Mouse (Mus musculus): Measurements from ENCODE around the gene Pomt2. TPM values are rescaled to one million over a fixed set of nuclear protein-coding genes. Genes with fewer than 3 reads are reported as not detected.

Gene Pomt2
- polyA plus RNA-seq, 1 experiment = 69.6 TPM

DNA sequence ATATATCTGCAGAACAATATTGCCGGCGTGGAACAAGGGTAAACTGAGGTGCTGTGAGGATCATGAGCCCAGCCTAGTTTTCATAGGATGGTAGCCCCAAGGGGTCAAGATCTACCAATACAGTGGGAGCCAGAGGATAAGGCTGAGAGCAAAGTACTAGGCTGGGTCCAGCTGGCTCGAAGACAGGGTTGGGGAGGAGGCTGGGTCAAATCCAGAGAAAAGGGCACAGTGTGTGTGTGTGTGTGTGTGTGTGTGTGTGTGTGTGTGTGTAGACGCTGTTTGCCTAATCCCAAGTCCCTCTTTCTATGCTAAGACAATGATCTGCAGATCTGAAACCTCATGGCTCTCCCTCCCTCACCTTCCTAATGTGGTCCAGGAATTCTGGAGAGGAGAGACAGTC, 47.4 kb downstream of the Pomt2 start:
- no peak overlapping the region for H3K4me3 ChIP-seq (ENCODE audit: control insufficient read depth, low read depth, low read length)
- H3K4me1 ChIP-seq (ENCODE audit: control insufficient read depth, insufficient read depth, low read length) = peaks cover 9% of the 10 kb centered on the region
- no peak overlapping the region for H3K27ac ChIP-seq (ENCODE audit: control insufficient read depth, insufficient read depth, low read depth, low read length)
- H3K36me3 ChIP-seq (ENCODE audit: control insufficient read depth, insufficient read depth, low read length) = no peaks in the 10 kb centered on the region
- TF ChIP-seq POLR2A (IDR thresholded peaks at IDR 0.05; ENCODE audit: control insufficient read depth, low read depth, low read length) (no peak), CTCF (IDR thresholded peaks at IDR 0.05; ENCODE audit: control insufficient read depth, insufficient read depth, insufficient replicate concordance, low read depth, low read length) (no peak)
- H3K27me3 ChIP-seq (ENCODE audit: control insufficient read depth, insufficient read depth, low read length) = no peaks in the 10 kb centered on the region

DNA sequence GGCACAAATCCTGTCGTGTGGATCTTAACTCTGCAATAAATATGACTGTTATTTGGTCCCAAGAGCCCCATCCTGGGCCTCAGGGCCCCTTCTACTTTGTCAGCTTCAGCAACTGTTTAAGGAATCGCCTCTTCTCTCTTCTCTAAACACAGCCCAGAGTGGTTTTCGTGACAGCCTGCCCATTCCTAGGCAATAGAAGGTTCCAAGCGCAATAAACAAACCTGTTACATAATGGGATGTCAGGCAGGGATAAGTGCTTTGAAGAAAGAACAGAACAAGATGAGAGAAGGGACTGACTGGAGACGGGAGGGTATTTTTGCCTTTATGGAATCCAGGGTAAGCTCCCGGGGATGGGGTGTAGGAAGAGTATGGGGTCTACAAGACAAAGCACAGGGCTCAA, 54.1 kb downstream of the Pomt2 start:
- Histone ChIP-seq H3K4me3 (ENCODE audit: control insufficient read depth, low read depth, low read length) (no peak overlapping the region), H3K4me1 (ENCODE audit: control insufficient read depth, insufficient read depth, low read length) (no peaks in the 10 kb centered on the region), H3K36me3 (ENCODE audit: control insufficient read depth, insufficient read depth, low read length) (no peaks in the 10 kb centered on the region), H3K27me3 (ENCODE audit: control insufficient read depth, insufficient read depth, low read length) (no peaks in the 10 kb centered on the region), H3K27ac (ENCODE audit: control insufficient read depth, insufficient read depth, low read depth, low read length) (no peak overlapping the region)
- TF ChIP-seq POLR2A (IDR thresholded peaks at IDR 0.05; ENCODE audit: control insufficient read depth, low read depth, low read length) = no peak
- no peak for TF ChIP-seq CTCF (IDR thresholded peaks at IDR 0.05; ENCODE audit: control insufficient read depth, insufficient read depth, insufficient replicate concordance, low read depth, low read length)

DNA sequence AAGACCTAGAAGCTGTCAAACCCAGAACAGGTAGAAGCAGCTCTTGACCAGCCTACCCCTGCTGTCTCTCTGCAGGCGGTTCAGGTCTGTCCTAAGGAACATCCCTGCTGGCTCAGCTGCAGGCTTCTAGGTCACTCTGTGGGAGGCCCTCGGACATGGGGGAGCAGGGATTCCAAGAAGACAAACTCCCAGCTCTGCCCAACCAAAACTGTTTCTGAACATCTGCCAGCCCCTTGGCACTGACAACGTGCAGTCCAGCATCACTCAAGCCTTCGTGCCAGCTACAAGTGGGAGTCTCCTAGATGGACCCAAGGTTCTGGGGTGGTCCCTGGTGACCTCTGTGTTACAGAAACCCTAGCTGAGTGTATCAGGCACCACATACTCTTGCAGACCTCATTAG, 54.5 kb downstream of the Pomt2 start:
- no peak overlapping the region for H3K27ac ChIP-seq (ENCODE audit: control insufficient read depth, insufficient read depth, low read depth, low read length)
- no peaks in the 10 kb centered on the region for H3K27me3 ChIP-seq (ENCODE audit: control insufficient read depth, insufficient read depth, low read length)
- H3K4me3 ChIP-seq (ENCODE audit: control insufficient read depth, low read depth, low read length) = no peak overlapping the region
- no peaks in the 10 kb centered on the region for H3K36me3 ChIP-seq (ENCODE audit: control insufficient read depth, insufficient read depth, low read length)
- H3K4me1 ChIP-seq (ENCODE audit: control insufficient read depth, insufficient read depth, low read length) = no peaks in the 10 kb centered on the region
- TF ChIP-seq CTCF (IDR thresholded peaks at IDR 0.05; ENCODE audit: control insufficient read depth, insufficient read depth, insufficient replicate concordance, low read depth, low read length) (no peak), POLR2A (IDR thresholded peaks at IDR 0.05; ENCODE audit: control insufficient read depth, low read depth, low read length) (no peak)

DNA sequence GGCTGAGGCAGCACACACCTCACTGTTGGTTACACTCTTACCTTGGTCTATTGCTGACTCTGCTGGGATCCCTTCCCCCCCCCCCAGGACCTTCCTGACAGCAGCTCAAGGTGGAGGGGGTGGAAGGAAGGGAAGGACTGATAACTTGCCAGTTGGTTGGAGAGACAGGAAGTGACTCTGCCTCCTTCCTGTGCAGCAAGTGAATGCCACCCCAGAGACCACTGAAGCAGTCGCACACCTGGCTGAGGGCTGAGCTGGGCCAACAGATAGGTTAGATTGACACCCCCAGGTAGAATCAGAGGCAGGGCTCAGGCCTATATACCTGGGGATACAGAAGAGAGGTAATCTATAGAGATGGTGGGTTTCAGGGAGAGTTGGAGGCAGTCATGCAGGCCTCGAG, 55.9 kb downstream of the Pomt2 start:
- H3K36me3 ChIP-seq (ENCODE audit: control insufficient read depth, insufficient read depth, low read length) = no peaks in the 10 kb centered on the region
- TF ChIP-seq CTCF (IDR thresholded peaks at IDR 0.05; ENCODE audit: control insufficient read depth, insufficient read depth, insufficient replicate concordance, low read depth, low read length) (no peak), POLR2A (IDR thresholded peaks at IDR 0.05; ENCODE audit: control insufficient read depth, low read depth, low read length) (no peak)
- no peak overlapping the region for H3K4me3 ChIP-seq (ENCODE audit: control insufficient read depth, low read depth, low read length)
- peaks cover 3% of the 10 kb centered on the region for H3K4me1 ChIP-seq (ENCODE audit: control insufficient read depth, insufficient read depth, low read length)
- no peak overlapping the region for H3K27ac ChIP-seq (ENCODE audit: control insufficient read depth, insufficient read depth, low read depth, low read length)
- no peaks in the 10 kb centered on the region for H3K27me3 ChIP-seq (ENCODE audit: control insufficient read depth, insufficient read depth, low read length)

DNA sequence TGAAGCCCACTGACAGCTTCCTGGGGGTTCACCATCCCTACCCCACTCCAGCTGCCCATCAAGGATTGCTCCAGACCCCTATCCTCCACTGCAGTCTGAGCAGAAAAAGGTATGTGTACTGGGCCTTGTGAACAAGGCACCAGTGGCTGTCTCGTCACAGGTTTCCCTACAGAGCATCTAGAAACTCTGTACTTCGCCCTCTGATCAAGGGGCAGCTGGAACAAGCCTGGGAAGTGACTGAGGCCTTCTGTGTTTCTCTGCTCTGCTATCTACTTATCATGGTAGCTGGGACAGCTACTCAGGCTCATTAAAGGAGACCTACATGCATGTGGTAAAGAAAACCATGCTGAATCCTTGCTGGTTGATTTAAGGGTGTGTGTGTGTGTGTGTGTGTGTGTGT, 58.1 kb downstream of the Pomt2 start:
- H3K27ac ChIP-seq (ENCODE audit: control insufficient read depth, insufficient read depth, low read depth, low read length) = no peak overlapping the region
- H3K27me3 ChIP-seq (ENCODE audit: control insufficient read depth, insufficient read depth, low read length) = no peaks in the 10 kb centered on the region
- H3K4me3 ChIP-seq (ENCODE audit: control insufficient read depth, low read depth, low read length) = no peak overlapping the region
- TF ChIP-seq CTCF (IDR thresholded peaks at IDR 0.05; ENCODE audit: control insufficient read depth, insufficient read depth, insufficient replicate concordance, low read depth, low read length) (no peak), POLR2A (IDR thresholded peaks at IDR 0.05; ENCODE audit: control insufficient read depth, low read depth, low read length) (no peak)
- no peaks in the 10 kb centered on the region for H3K36me3 ChIP-seq (ENCODE audit: control insufficient read depth, insufficient read depth, low read length)
- H3K4me1 ChIP-seq (ENCODE audit: control insufficient read depth, insufficient read depth, low read length) = peaks cover 11% of the 10 kb centered on the region

DNA sequence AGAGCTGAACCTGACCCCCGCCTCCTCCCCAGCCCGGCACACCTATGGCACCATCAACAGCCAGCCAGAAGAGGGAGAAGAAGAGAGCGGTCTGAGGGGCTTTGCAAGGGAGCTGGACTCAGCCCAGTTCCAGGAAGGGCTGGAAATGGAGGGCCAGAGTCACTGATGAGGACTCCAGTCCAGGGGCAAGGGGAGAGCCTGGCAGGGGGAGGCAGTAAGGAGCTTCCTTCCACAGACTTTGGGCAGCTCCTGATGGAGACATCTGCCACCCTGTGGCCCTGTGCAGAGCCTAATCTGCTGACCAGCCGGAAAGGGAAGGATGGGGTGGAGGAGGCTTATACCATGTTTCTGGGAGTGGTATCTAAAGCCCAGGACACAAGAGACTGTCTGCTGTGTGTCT, 58.5 kb downstream of the Pomt2 start:
- Histone ChIP-seq H3K27me3 (ENCODE audit: control insufficient read depth, insufficient read depth, low read length) (no peaks in the 10 kb centered on the region), H3K4me1 (ENCODE audit: control insufficient read depth, insufficient read depth, low read length) (peaks cover 13% of the 10 kb centered on the region), H3K36me3 (ENCODE audit: control insufficient read depth, insufficient read depth, low read length) (no peaks in the 10 kb centered on the region), H3K27ac (ENCODE audit: control insufficient read depth, insufficient read depth, low read depth, low read length) (no peak overlapping the region), H3K4me3 (ENCODE audit: control insufficient read depth, low read depth, low read length) (no peak overlapping the region)
- no peak for TF ChIP-seq CTCF (IDR thresholded peaks at IDR 0.05; ENCODE audit: control insufficient read depth, insufficient read depth, insufficient replicate concordance, low read depth, low read length)
- no peak for TF ChIP-seq POLR2A (IDR thresholded peaks at IDR 0.05; ENCODE audit: control insufficient read depth, low read depth, low read length)

DNA sequence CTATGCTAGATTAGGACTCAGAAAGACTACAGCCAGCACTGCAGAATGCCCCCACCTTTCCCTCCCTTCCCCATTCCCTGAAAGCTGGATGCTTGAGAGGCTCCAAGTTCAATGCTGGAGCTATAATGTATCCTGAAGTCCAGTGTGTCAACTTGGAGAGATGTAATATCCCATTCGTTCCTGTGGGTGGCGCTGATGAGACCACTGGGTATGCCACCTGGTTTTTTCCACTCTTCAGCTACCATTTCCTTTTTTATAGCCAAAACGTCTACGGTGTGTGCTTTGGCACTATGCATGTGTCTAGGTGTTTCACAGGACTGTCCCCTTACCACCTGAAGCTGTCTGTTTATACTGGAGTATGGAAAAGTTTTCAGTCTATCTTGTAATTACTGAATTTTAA, 59.4 kb downstream of the Pomt2 start:
- no peak overlapping the region for H3K4me3 ChIP-seq (ENCODE audit: control insufficient read depth, low read depth, low read length)
- no peak for TF ChIP-seq POLR2A (IDR thresholded peaks at IDR 0.05; ENCODE audit: control insufficient read depth, low read depth, low read length)
- TF ChIP-seq CTCF (IDR thresholded peaks at IDR 0.05; ENCODE audit: control insufficient read depth, insufficient read depth, insufficient replicate concordance, low read depth, low read length) = no peak
- H3K4me1 ChIP-seq (ENCODE audit: control insufficient read depth, insufficient read depth, low read length) = peaks cover 13% of the 10 kb centered on the region
- no peak overlapping the region for H3K27ac ChIP-seq (ENCODE audit: control insufficient read depth, insufficient read depth, low read depth, low read length)
- no peaks in the 10 kb centered on the region for H3K27me3 ChIP-seq (ENCODE audit: control insufficient read depth, insufficient read depth, low read length)
- no peaks in the 10 kb centered on the region for H3K36me3 ChIP-seq (ENCODE audit: control insufficient read depth, insufficient read depth, low read length)

DNA sequence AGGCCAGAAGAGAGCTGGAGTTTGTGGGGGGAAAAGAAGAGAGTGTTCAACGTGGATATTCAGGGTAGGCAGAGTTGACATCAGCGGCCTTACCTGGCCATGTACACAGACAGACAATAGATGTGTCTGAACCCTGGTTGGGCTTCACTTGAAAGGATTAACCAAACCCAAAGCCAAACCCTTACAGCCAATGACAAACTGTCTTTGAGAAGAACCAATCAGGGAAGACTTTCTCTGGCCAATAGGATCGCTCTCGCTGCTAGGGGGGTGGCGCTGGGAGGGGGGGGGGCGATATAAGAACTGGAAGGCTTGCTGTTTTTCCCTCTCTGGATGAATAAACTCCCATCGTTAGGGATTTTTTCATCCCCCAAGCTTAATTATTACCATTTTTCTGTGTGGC, 60.5 kb downstream of the Pomt2 start:
- H3K4me1 ChIP-seq (ENCODE audit: control insufficient read depth, insufficient read depth, low read length) = peaks cover 13% of the 10 kb centered on the region
- H3K27ac ChIP-seq (ENCODE audit: control insufficient read depth, insufficient read depth, low read depth, low read length) = no peak overlapping the region
- no peak overlapping the region for H3K4me3 ChIP-seq (ENCODE audit: control insufficient read depth, low read depth, low read length)

More for the DNA sequence above, 60.5 kb downstream of the Pomt2 start:
- no peak for TF ChIP-seq CTCF (IDR thresholded peaks at IDR 0.05; ENCODE audit: control insufficient read depth, insufficient read depth, insufficient replicate concordance, low read depth, low read length)
- TF ChIP-seq POLR2A (IDR thresholded peaks at IDR 0.05; ENCODE audit: control insufficient read depth, low read depth, low read length) = no peak
- Histone ChIP-seq H3K27me3 (ENCODE audit: control insufficient read depth, insufficient read depth, low read length) (no peaks in the 10 kb centered on the region), H3K36me3 (ENCODE audit: control insufficient read depth, insufficient read depth, low read length) (no peaks in the 10 kb centered on the region)

Data from testis, adult 2 months (tissue).